Mouse (Mus musculus): ENCODE measurements at regions not wholly inside any gene's neighbourhood (a gene's known extent, or its start where the extent isn't known, plus 50 kb on each side); places are given as distances from the start of the nearest gene placed in this dataset.

DNA sequence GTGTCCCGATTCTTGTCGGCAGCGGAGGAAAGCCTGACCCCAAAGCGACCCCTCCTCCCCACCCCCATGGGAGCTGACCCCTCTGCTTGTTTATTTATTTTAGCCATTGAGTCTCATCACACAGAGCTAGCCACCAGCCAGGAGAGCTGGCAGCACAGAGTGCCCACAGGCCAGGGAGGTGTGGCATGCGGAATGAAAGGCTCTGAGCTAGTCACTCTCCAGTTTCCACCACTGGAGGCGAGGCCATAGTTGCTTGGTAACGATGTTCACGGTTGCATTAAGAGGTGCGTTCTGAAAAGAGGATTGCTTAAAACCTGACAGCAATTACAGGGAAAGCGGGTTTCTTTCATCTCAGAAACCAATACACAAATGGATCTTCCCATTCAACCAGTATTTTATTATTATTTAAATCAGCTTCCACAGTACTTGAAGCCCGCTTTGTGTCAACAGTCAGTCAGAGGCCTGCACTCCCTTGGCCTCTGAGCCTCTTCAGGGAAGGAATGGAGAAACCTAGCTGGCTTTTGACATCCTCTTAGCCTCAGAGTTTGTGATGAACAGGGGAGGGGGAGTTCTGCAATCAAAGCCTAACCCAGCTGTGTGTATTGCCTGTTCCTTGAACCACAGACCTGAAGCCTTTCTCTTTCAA is 134.8 kb upstream of the Cdh4 start:
- no peak overlapping the region for H3K4me3 ChIP-seq (replicated peaks; ENCODE audit: low read length)
- no peaks in the 10 kb centered on the region for H3K9me3 ChIP-seq (ENCODE audit: control insufficient read depth, low read length)
- no peak overlapping the region for H3K9ac ChIP-seq (replicated peaks; ENCODE audit: low read depth, low read length)
- WGBS, result 10% methylated on average over 11 of the region's 11 CpGs
- no peaks in the 10 kb centered on the region for H3K27me3 ChIP-seq (replicated peaks; ENCODE audit: control insufficient read depth, insufficient read depth, low read length)
- no peaks in the 10 kb centered on the region for H3K36me3 ChIP-seq (ENCODE audit: control insufficient read depth, insufficient read depth)
- H3K4me1 ChIP-seq (replicated peaks; ENCODE audit: control insufficient read depth, insufficient read depth, low read length), result peaks cover 15% of the 10 kb centered on the region
- peak overlapping the region; percentile 53; the same call in 1 of the 2 replicates for H3K27ac ChIP-seq (ENCODE audit: low read length)
- ATAC-seq, result peak; percentile 86
- no peak overlapping the region for H3K4me2 ChIP-seq (ENCODE audit: low read length)

DNA sequence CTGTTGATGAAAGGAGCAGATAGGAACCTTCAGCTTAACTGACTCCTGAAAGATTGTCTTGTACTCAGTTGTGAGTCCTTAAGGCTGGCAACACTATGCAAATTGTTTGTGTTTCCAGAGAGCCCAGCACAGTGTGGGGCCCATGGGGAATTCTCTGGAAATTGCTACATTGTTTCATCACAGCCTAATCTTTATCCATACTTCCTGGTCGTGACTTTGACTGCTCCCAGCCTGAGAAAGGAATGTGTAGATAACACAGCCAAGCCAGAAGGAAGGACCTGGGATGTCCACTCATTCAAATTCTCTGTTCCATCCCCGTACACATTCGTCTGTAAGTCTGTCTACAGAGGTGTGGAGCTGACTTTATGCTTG is 134.3 kb upstream of the Cdh4 start:
- no peak for ATAC-seq
- H3K9me3 ChIP-seq (ENCODE audit: control insufficient read depth, low read length), result no peaks in the 10 kb centered on the region

DNA sequence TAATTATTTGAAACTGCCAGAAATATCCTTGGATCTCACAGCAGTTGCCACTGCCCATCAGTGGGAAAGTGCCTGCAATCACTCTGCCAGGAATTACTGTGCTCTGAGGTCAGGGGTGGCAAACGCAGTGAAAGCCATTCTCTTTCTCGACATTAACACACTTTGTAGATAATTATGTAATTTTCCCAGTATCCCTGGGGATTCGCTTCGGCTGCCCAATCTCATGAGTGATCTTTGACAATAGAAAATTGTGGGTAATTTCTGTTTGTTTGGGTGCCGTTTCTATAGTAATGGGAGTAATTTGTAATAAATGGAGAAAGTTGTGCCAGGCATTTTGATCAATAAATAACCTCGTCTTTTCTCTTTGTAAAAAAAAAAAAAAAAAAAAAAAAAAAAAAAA is 124.2 kb upstream of the Cdh4 start:
- Histone ChIP-seq H3K4me1 (replicated peaks; ENCODE audit: control insufficient read depth, insufficient read depth, low read length) (peaks cover 3% of the 10 kb centered on the region; the same call in 1 of the 2 replicates), H3K36me3 (ENCODE audit: control insufficient read depth, insufficient read depth) (no peaks in the 10 kb centered on the region), H3K9me3 (ENCODE audit: control insufficient read depth, low read length) (no peaks in the 10 kb centered on the region; the same call in 1 of the 2 replicates), H3K9ac (replicated peaks; ENCODE audit: low read depth, low read length) (no peak overlapping the region), H3K27me3 (replicated peaks; ENCODE audit: control insufficient read depth, insufficient read depth, low read length) (no peaks in the 10 kb centered on the region), H3K4me2 (ENCODE audit: low read length) (no peak overlapping the region), H3K4me3 (replicated peaks; ENCODE audit: low read length) (no peak overlapping the region), H3K27ac (ENCODE audit: low read length) (no peak overlapping the region)
- peak; percentile 59 for ATAC-seq
- 21% methylated on average over 6 of the region's 6 CpGs for WGBS

More for the DNA sequence above, 134.3 kb upstream of the Cdh4 start:
- Histone ChIP-seq H3K27me3 (replicated peaks; ENCODE audit: control insufficient read depth, insufficient read depth, low read length) (no peaks in the 10 kb centered on the region), H3K27ac (ENCODE audit: low read length) (peak overlapping the region; percentile 53; the same call in 1 of the 2 replicates), H3K4me2 (ENCODE audit: low read length) (no peak overlapping the region), H3K9ac (replicated peaks; ENCODE audit: low read depth, low read length) (no peak overlapping the region), H3K36me3 (ENCODE audit: control insufficient read depth, insufficient read depth) (no peaks in the 10 kb centered on the region), H3K4me1 (replicated peaks; ENCODE audit: control insufficient read depth, insufficient read depth, low read length) (peaks cover 15% of the 10 kb centered on the region), H3K4me3 (replicated peaks; ENCODE audit: low read length) (no peak overlapping the region)
- 73% methylated on average over 3 of the region's 3 CpGs for WGBS

DNA sequence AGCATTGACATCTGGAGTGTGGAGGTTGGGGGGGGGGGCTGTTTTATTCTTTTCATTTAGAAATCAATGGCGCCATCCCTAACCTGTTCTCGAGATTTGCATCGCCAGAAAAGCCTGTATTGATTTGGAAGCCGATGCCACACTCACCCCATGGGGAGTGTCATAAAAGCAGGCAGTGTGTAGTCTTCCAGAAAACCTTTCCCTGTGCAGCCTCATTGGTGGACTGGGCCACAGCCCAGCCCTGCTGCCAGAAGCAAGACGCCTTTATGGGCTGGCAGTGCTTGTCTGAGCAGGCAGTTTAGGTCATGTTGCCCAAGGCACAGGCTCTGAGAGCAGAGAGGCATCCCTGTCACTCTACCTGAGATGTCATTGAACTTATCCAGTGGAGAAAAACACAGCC is 117.0 kb upstream of the Cdh4 start:
- Histone ChIP-seq H3K27ac (ENCODE audit: low read length) (no peak overlapping the region), H3K4me3 (replicated peaks; ENCODE audit: low read length) (no peak overlapping the region), H3K4me1 (replicated peaks; ENCODE audit: control insufficient read depth, insufficient read depth, low read length) (no peaks in the 10 kb centered on the region), H3K36me3 (ENCODE audit: control insufficient read depth, insufficient read depth) (no peaks in the 10 kb centered on the region), H3K9me3 (ENCODE audit: control insufficient read depth, low read length) (no peaks in the 10 kb centered on the region; the same call in 1 of the 2 replicates), H3K9ac (replicated peaks; ENCODE audit: low read depth, low read length) (no peak overlapping the region), H3K4me2 (ENCODE audit: low read length) (no peak overlapping the region), H3K27me3 (replicated peaks; ENCODE audit: control insufficient read depth, insufficient read depth, low read length) (no peaks in the 10 kb centered on the region)
- 34% methylated on average over 5 of the region's 5 CpGs for WGBS
- no peak for ATAC-seq

DNA sequence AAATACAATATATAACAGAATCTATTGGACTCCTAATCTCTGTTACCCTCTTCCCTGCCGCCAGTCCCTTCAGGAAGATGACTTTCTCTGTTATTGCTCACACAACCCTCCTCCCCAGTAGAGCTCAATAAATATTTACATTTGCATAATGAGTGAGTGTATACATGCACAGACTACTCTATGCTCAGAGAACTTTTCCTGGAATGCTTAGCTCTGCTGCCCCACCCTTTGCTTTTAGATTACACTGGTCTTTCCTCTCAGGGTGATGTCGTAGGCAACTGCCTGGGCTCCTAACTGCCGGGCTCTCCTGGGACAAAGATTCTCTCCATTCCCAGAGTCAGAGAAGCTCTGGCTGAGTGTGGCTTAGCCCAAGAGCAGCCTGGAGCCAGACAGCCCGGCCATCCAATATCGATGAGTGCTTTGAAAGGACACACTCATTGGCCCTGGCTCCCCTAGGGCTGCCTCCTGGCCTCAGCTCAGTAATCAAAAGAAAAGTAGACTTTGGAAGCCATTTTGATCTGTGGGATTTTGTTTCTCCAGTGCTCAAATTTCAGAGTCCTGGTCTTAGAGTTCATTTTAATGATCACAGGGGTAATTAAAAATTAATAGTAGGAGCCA is 109.2 kb upstream of the Cdh4 start:
- Histone ChIP-seq H3K4me3 (replicated peaks; ENCODE audit: low read length) (no peak overlapping the region), H3K4me2 (ENCODE audit: low read length) (no peak overlapping the region), H3K36me3 (ENCODE audit: control insufficient read depth, insufficient read depth) (no peaks in the 10 kb centered on the region), H3K4me1 (replicated peaks; ENCODE audit: control insufficient read depth, insufficient read depth, low read length) (peaks cover 4% of the 10 kb centered on the region), H3K9me3 (ENCODE audit: control insufficient read depth, low read length) (no peaks in the 10 kb centered on the region), H3K9ac (replicated peaks; ENCODE audit: low read depth, low read length) (no peak overlapping the region), H3K27me3 (replicated peaks; ENCODE audit: control insufficient read depth, insufficient read depth, low read length) (no peaks in the 10 kb centered on the region), H3K27ac (ENCODE audit: low read length) (no peak overlapping the region)
- 67% methylated on average over 5 of the region's 5 CpGs for WGBS
- ATAC-seq, result no peak

DNA sequence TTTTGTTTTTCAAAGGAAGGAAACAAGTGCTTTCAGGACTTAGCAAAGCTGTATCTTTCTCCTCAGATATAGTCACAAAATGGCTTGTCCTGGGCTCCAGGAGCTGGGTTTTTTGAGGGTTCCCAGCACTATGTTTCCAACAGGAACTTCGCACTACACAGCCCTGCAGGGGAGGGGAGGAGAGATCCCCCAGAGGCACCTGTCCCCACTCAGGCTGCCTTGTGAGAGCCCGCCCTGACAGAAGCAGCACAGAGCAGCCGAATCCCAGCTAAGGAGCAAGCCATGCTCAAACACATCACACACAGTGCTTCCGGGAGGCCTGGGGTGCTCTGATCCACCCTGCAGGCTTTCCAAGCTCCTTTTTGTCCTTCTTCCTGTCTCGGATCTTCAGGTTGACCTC is 108.6 kb upstream of the Cdh4 start:
- 76% methylated on average over 5 of the region's 5 CpGs for WGBS
- H3K9me3 ChIP-seq (ENCODE audit: control insufficient read depth, low read length), result no peaks in the 10 kb centered on the region
- no peak overlapping the region for H3K27ac ChIP-seq (ENCODE audit: low read length)

DNA sequence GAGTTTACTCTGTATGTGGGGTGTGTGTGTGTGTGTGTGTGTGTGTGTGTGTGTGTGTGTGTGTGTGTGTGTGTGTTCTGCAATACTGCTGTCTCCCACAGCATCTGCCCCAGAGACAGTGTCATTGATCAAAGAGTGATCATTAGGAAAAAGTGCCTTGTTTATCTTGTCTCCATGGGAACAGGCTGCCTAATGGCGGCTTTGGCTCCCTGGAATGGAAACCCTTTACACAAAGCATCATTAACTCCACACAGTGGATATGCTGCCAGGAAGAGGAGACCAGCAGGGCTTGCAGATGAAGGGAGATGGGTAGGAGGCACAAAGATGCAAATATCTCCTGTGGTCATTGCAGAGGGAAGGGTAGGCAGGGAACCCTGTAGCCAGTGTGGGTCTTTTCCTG is 106.0 kb upstream of the Cdh4 start:
- no peak overlapping the region for H3K27ac ChIP-seq (ENCODE audit: low read length)
- H3K4me3 ChIP-seq (replicated peaks; ENCODE audit: low read length), result no peak overlapping the region
- no peak overlapping the region for H3K9ac ChIP-seq (replicated peaks; ENCODE audit: low read depth, low read length)
- peak; percentile 77 for ATAC-seq
- H3K4me2 ChIP-seq (ENCODE audit: low read length), result no peak overlapping the region
- no peaks in the 10 kb centered on the region for H3K36me3 ChIP-seq (ENCODE audit: control insufficient read depth, insufficient read depth)
- H3K4me1 ChIP-seq (replicated peaks; ENCODE audit: control insufficient read depth, insufficient read depth, low read length), result peaks cover 4% of the 10 kb centered on the region
- no peaks in the 10 kb centered on the region for H3K27me3 ChIP-seq (replicated peaks; ENCODE audit: control insufficient read depth, insufficient read depth, low read length)
- no peaks in the 10 kb centered on the region for H3K9me3 ChIP-seq (ENCODE audit: control insufficient read depth, low read length)
- 0% methylated on average over 1 of the region's 1 CpGs for WGBS

More for the DNA sequence above, 108.6 kb upstream of the Cdh4 start:
- H3K4me2 ChIP-seq (ENCODE audit: low read length), result no peak overlapping the region
- ATAC-seq, result no peak
- no peak overlapping the region for H3K4me3 ChIP-seq (replicated peaks; ENCODE audit: low read length)
- H3K4me1 ChIP-seq (replicated peaks; ENCODE audit: control insufficient read depth, insufficient read depth, low read length), result peaks cover 4% of the 10 kb centered on the region
- no peaks in the 10 kb centered on the region for H3K36me3 ChIP-seq (ENCODE audit: control insufficient read depth, insufficient read depth)
- no peaks in the 10 kb centered on the region for H3K27me3 ChIP-seq (replicated peaks; ENCODE audit: control insufficient read depth, insufficient read depth, low read length)
- no peak overlapping the region for H3K9ac ChIP-seq (replicated peaks; ENCODE audit: low read depth, low read length)

DNA sequence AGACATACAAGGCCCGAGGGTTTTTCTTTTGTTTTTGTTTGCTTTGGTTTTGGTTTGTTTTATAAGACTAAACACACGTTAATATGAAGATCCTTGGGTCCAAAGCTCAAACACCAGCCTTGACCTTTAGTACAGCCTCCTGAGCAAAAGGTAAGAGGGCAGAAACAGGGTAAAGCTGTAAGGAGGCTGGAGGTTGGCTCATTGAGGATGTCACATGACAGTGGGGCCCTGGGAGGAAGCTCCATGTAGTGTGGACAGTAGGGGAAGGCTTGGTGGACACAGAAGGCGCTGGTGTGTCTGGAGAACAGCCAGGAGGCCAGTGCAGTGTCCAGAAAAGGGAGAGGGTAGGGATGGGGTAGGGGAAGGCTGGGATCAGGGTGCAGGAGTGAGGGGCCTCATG is 89.6 kb upstream of the Cdh4 start:
- Histone ChIP-seq H3K4me3 (replicated peaks; ENCODE audit: low read length) (no peak overlapping the region), H3K27ac (ENCODE audit: low read length) (no peak overlapping the region), H3K27me3 (replicated peaks; ENCODE audit: control insufficient read depth, insufficient read depth, low read length) (no peaks in the 10 kb centered on the region), H3K36me3 (ENCODE audit: control insufficient read depth, insufficient read depth) (no peaks in the 10 kb centered on the region), H3K4me2 (ENCODE audit: low read length) (no peak overlapping the region), H3K9me3 (ENCODE audit: control insufficient read depth, low read length) (no peaks in the 10 kb centered on the region), H3K9ac (replicated peaks; ENCODE audit: low read depth, low read length) (no peak overlapping the region), H3K4me1 (replicated peaks; ENCODE audit: control insufficient read depth, insufficient read depth, low read length) (0 out of 2 replicates have a peak, but pooled peaks cover 2% of the 10 kb centered on the region)
- WGBS, result 59% methylated on average over 3 of the region's 3 CpGs
- ATAC-seq, result no peak

DNA sequence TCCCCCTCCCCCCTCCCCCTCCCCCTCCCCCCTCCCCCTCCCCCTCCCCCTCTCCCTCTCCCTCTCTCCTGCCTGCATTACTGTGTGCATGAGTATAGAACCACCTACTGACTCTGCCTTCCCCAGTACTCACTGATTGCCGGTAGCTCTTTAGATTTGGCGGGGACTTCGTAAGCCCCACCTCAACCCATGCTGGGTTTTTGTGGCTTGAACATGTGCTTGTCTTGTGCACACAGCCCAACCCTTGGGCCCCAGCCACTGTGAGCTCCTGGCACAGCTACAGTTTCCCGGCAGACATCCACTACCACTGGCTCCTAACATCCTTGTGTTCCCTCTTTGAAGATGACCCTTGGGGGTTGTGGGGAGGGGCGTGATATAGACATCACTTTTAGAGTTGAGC is 87.4 kb upstream of the Cdh4 start:
- Histone ChIP-seq H3K4me2 (ENCODE audit: low read length) (no peak overlapping the region), H3K4me3 (replicated peaks; ENCODE audit: low read length) (no peak overlapping the region), H3K36me3 (ENCODE audit: control insufficient read depth, insufficient read depth) (no peaks in the 10 kb centered on the region), H3K27me3 (replicated peaks; ENCODE audit: control insufficient read depth, insufficient read depth, low read length) (no peaks in the 10 kb centered on the region), H3K27ac (ENCODE audit: low read length) (no peak overlapping the region), H3K9ac (replicated peaks; ENCODE audit: low read depth, low read length) (no peak overlapping the region), H3K4me1 (replicated peaks; ENCODE audit: control insufficient read depth, insufficient read depth, low read length) (0 out of 2 replicates have a peak, but pooled peaks cover 4% of the 10 kb centered on the region), H3K9me3 (ENCODE audit: control insufficient read depth, low read length) (no peaks in the 10 kb centered on the region)
- no peak for ATAC-seq
- WGBS, result 35% methylated on average over 5 of the region's 5 CpGs

Data from forebrain, embryonic 16.5 days (tissue).